Mouse (Mus musculus) CD8-positive naive resting alpha-beta T cell, adult 2 months (primary cell): ENCODE results near the gene Igdcc4.
"Not testable (repeated sequence)": the region's sequence is repeated elsewhere in the genome, so short reads cannot be mapped to it uniquely, and the experiment has no call there.

Source experiments
- DNase-seq, 2 experiments: peaks; one replicate each; pipeline ENCODE4 v3.0.0; 2022; ENCODE audit warnings: low read depth in 2 of 2, low spot score in 2 of 2

Igdcc4 gene

DNA sequence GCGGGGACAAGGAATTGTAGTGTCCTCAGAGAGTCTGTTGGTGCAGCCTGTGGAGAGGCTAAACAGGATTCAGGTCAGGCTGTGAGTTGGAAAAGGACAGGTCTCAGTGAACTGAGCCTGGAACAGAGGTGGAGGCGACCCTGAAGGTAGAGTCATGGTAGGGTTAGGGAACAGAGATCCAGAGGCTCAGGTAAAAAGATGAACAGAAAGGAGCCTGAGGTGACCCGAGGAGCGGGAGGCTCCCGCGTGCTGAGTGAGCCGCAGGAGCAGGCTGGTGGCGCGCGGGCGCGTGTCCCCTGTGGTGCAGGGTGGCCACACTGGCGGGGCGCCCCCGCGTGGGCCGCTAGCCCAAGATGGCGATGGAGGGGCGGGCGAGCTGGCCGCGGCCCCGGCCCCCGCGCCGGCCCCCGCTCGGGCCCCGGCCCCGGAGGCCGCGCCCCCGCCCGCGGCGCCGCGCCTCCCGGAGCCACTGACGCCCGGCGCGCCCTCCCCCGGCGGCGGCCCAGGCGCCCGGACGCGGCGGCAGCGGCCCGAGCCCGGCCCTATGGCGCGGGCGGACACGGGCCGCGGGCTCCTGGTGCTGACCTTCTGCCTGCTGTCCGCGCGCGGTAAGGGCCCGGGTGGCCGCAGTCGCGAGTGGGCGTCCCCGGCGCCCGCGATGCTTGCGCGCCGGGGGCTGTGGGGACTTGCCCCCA lies at the start of gene Igdcc4:
TSS of gene Igdcc4 (plus strand) at position 496 of the 695 bp plus-strand sequence.
- no peak for DNase-seq

DNA sequence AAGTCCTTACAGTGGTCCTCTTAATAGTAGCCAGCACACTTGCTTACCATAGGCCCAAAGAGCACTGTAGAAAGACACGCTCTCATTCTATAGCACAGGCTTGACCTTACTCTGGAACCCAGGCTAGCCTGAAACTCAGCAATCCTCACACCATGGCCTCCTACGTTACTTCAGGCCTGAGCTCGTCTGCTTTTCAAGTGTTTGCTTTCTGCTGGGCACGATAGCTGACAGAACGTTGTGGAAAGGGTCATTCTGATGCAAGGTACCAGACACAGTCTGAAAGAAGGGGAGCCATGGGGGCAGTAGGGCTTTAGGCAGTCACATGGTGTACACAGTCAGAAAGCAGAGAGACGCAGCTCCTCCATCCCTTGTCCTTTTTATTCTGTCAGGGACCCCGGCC lies 37.0 kb upstream of the Igdcc4 start:
- no peak for DNase-seq

GRCm38 (mm10) chr9:65070587-65070986 lies 30.7 kb upstream of the Igdcc4 start:
- DNase-seq, result no peak

GRCm38 (mm10) chr9:65073555-65073954 lies 27.7 kb upstream of the Igdcc4 start:
- DNase-seq, result no peak

DNA sequence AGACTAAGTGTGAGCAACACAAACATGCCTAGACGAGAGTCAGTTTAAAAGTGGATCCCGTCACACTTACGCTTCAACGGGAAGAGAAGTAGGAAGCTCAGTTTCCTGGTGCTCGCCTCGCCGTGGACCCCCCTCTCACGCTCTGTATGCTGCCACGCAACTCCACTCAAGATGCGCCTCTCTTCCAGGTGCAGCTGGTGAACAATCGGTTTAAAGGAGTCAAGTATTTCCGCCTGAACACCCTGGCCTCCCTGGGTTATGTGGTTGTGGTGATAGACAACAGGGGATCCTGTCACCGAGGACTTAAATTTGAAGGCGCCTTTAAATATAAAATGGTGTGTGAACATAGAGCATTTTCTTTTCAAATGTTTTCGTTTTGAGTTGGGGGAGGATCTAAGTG lies 27.0 kb upstream of the Igdcc4 start:
- DNase-seq, result no peak

DNA sequence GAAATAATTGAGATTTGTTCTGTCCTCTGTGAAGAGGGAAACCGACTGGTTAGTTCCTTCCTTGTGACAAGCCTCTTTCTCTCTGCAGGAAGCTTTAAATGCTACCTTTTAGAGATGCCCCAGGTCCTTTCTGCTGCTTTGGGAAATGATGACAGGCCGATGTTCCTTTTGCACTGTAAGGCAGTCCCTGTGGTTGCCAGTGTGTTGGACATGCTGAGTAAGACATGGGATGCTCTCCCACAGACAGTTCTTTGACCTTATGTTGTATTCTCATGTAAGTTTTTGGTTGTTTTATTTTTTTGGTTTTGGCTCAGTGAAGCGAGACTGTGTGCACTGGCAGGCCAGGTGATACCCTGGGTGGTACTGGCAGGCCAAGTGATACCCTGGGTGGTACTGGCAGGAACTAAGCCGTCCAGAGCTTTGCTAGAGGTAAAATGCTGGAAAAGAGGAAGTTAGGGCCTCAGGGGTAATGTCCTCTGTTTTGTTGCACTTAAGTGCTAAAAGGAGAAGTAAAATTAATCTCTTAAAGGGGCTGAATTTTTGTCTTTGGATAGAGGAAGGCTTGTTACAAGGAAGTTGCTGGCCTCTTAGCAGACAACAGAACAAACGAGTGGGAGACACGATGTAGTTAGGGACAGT lies 26.3 kb upstream of the Igdcc4 start:
- no peak for DNase-seq

GRCm38 (mm10) chr9:65077536-65077935 lies 23.8 kb upstream of the Igdcc4 start:
- DNase-seq, result no peak

DNA sequence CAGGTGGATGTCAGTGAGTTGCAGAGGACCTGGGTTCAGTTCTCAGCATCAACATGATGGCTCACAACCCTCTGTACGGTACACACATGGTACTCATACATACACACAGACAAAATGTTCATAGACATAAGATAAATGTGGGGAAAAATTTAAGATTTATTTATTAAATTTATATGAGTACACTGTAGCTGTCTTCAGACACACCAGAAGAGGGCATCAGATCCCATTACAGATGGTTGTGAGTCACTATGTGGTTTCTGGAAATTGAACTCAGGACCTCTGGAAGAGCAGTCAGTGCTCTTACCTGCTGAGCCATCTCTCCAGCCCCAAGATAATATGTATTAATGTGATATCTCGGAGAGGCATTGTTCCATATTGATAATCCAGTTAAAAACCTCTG lies 21.1 kb upstream of the Igdcc4 start:
- not testable (repeated sequence) for DNase-seq

DNA sequence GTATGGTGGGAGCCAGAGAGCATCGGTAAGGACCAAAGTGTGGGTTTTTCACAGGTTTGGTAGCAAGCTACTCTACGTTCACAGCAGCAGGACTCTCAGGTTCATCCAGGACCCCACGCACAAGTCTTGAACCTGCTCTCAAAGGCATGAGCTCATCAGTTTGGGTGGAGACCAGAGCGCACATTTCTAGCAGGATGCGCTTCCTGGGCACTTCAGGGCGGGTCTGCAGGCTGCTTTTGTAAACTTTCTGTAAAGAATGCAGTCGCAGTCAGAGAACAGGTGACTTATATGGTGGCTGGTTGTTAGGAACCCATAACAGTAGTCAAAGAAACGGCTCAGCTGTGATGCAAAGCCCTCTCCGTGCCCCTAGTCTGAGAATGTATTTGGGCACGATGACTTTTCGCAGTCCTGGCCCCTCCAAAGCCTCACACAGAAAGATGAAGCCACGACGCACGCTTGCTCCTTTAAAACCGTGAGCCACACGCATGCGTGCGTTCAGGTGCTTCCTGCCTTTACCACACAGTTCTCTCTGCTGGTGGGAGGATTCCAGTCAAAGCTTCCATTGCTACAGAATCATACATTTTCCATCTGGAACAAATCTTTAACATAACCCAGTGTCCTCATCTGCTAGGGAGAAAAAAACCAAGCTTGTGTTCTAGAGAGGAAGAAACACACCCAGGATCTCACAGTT lies 18.1 kb upstream of the Igdcc4 start:
- no peak for DNase-seq

DNA sequence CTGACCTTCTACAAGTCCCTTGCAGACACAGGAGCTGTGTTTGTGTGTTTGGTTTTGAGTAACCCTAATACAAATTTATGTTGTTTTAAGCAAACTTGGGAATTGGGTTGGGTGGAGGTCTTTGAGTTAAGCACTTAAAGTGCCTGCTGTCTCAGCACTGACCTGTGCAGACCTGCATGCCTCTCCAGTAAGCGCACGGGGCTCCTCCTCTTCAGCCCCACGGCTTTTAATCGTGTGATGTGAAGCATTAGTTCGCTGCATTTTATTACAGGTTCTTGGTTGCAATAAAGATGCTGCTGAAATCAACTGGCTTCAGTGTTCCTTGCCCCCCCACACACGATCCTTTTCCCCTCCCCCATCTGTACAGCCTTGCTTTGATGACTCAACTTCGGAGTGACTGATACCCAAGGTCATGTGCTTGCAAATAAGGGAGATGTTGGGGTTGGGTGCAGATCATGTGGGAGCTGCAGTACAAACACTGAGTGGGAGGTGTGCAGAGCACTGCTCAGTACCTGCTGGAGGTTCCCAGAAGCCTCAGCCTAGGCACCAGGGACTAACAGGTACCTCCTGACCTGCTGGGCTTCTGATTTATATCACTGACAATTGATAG lies 17.0 kb upstream of the Igdcc4 start:
- no peak for DNase-seq

GRCm38 (mm10) chr9:65085270-65085669 lies 16.0 kb upstream of the Igdcc4 start:
- no peak for DNase-seq

DNA sequence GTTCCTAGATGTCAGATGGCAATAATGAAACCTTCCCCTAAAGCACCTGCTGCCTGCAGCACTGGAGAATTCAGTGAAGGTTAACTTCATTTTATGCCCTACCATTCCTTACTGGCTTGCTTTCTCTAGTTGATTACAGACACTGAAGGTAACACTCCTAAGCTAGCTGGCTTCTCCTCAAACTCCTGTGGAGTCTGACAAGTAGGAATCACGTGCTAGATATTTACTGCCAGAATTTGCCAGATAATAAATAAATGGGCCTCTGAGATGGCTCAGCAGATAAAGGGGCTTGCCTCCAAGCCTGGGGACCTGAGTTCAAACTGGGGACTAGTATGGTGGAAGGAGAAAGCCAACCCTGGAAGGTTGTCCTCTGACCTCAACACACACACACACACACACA lies 14.5 kb upstream of the Igdcc4 start:
- no peak for DNase-seq

- peak; percentile 8 to 35 for DNase-seq
These were observed 13.8 kb upstream of the Igdcc4 start for GRCm38 (mm10) chr9:65087490-65087889.

GRCm38 (mm10) chr9:65094237-65094636 lies 7.0 kb upstream of the Igdcc4 start:
- no peak for DNase-seq

GRCm38 (mm10) chr9:65101686-65102376 lies 545 bp downstream of the Igdcc4 start:
- no peak for DNase-seq

DNA sequence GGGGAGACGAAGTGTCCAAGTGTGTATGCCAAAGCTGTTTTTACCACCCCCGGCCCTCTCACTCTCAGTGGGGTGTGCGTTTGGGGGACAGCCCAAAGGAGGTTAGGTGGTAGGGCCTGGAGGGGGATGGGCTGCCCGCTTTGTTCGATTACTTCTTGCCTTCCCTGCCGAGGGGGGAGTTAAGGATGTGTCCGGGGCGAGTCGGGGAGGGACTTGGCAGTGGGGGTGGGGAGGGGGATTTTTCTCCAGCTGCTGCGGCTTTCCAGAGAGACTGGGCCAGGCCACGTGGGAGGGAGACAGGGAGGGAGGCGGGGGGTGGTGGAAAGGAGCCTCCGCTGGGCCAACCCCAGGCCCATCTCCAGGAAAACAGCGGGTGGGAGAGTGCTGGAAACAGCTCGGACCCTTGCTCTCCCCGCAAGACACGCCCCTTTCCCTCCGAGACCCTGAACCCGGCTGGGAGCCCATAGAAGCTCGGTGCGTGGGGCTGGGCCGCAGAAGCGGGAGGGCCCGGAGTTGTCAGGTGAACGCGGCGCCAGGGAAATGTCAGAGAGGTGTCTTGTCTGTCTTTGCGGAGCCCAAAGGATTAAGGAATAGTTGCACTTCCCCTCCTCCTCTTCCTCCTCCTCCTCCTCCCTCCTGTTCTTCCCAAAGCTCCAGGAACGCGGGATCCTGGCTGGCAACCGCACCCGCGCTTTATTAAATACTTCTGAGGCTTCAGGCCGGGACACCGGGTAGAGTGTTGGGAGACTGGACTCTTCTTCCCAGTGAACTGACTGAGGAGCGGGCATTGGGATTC lies 1.3 kb downstream of the Igdcc4 start:
- no peak for DNase-seq

DNA sequence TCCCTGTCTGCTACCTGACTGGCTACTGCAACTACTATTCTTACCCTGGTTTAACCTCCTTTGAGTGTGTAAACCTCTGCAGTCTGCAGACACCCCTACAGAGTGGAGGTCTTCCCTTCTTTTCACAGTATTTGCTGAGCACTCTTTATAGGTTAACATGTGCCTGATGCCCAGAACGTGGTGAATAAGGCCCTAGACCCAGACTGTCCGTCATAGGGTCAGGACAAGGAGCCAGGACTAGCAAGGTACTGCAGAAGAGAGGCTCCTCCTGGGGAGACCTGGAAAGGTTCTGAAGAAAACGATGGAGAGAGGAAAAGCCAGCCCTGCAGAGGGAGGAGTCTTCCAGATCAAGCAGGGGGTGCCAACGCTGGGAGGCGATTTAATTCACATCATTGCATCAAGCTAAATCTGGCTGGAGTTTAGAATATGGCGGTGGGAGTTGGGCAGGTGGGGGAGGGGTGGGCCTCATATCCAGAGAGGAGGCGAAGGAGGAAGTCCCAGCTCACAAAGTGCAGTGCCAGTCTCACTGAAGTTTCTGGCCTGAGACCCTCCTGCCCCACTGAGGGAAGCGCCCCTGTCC lies 2.0 kb downstream of the Igdcc4 start:
- no peak for DNase-seq

- no peak for DNase-seq
These were observed 5.5 kb downstream of the Igdcc4 start for GRCm38 (mm10) chr9:65106821-65107220.

DNA sequence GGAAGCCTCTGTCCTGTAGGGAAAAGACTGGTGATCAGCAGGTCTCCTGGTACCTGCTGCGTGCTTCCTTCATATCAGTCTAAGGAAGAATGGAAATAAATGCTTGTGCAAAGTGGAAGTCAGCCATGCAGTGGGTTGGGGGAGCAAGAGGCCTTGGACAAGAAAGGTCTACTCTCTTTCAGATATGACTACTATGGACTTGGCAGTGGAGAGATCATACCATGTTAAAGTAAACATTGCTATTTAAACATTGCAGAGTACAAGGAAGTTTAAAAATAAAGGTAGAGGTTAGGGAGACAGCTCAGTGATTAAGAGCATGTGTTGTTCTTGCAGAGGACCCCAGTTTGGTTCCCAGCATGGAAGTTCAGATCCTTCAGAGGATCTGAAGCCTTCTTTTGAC lies 6.6 kb downstream of the Igdcc4 start:
- DNase-seq, result no peak
